Mouse (Mus musculus) cortical plate, adult 2 months (tissue): Measurements from ENCODE around the gene Bin2. TPM values are rescaled to one million over a fixed set of nuclear protein-coding genes. Genes with fewer than 3 reads are reported as not detected.
A peak's percentile ranks its signal among the peaks of the same experiment; 100 is the strongest.

Source experiments
- H3K27ac ChIP-seq: fragments of 200-500 bp; 2 replicates; pipeline ENCODE4 v1.5.1; 2012; ENCODE audit warnings: low read length, control low read depth, inconsistent platforms; ENCODE audit not compliant: insufficient read depth
- H3K4me1 ChIP-seq: fragments of 200-500 bp; 2 replicates; pipeline ENCODE4 v1.6.1; 2011; ENCODE audit warnings: low read length; ENCODE audit not compliant: control insufficient read depth, insufficient read depth
- H3K4me3 ChIP-seq: fragments of 200-500 bp; 2 replicates; pipeline ENCODE4 v1.5.1; 2011; ENCODE audit warnings: mild to moderate bottlenecking, low read length, control low read depth; ENCODE audit not compliant: insufficient read depth
- CTCF ChIP-seq: fragments of 200-500 bp; IDR thresholded peaks from 2 replicates; pipeline ENCODE4 v1.5.1; 2011; ENCODE audit warnings: mild to moderate bottlenecking, control low read depth, low read length; ENCODE audit not compliant: insufficient read depth; ENCODE audit errors: extremely low read depth
- POLR2A ChIP-seq: fragments of 200-500 bp; IDR thresholded peaks from 2 replicates; pipeline ENCODE4 v1.6.1; 2011; ENCODE audit warnings: mild to moderate bottlenecking, low read length, control low read depth; ENCODE audit not compliant: insufficient read depth; ENCODE audit errors: extremely low read depth
- polyA plus RNA-seq: library from polyadenylated mRNA; depleted of rRNA; stranded (reverse); fragments of >200 nt; gene quantifications from 2 replicates; pipeline ENCODE4 v1.2.3, GENCODE M21; 2012

Gene Bin2
- polyA plus RNA-seq, 1 experiment, result 7.6 TPM

GRCm38 (mm10) chr15:100636700-100637501, 32.5 kb downstream of the Bin2 start, which contains the start of gene Smagp:
TSS of gene Smagp (minus strand) at chr15:100636940.
- H3K4me1 ChIP-seq, result peaks cover 2% of the 10 kb centered on the region; the same call in 1 of the 2 replicates
- TF ChIP-seq CTCF (no peak), POLR2A (no peak)
- H3K4me3 ChIP-seq, result peak within 1 kb of the TSS; percentile 30; the same call in 1 of the 2 replicates
- no peak within 1 kb of the TSS; the same call in 1 of the 2 replicates for H3K27ac ChIP-seq

GRCm38 (mm10) chr15:100635851-100636645, 33.3 kb downstream of the Bin2 start:
- Histone ChIP-seq H3K4me1 (peaks cover 2% of the 10 kb centered on the region; the same call in 1 of the 2 replicates), H3K27ac (no peak overlapping the region), H3K4me3 (peak overlapping the region; percentile 29; the same call in 1 of the 2 replicates)
- TF ChIP-seq POLR2A, result no peak
- no peak for TF ChIP-seq CTCF

GRCm38 (mm10) chr15:100635239-100635638, 34.1 kb downstream of the Bin2 start:
- TF ChIP-seq CTCF (no peak), POLR2A (no peak)
- Histone ChIP-seq H3K4me1 (peaks cover 2% of the 10 kb centered on the region; the same call in 1 of the 2 replicates), H3K27ac (no peak overlapping the region), H3K4me3 (no peak overlapping the region)

GRCm38 (mm10) chr15:100633341-100633740, 36.0 kb downstream of the Bin2 start:
- H3K27ac ChIP-seq, result no peak overlapping the region
- peaks cover 2% of the 10 kb centered on the region; the same call in 1 of the 2 replicates for H3K4me1 ChIP-seq
- TF ChIP-seq POLR2A, result no peak
- no peak for TF ChIP-seq CTCF
- no peak overlapping the region for H3K4me3 ChIP-seq

- no peak overlapping the region for H3K27ac ChIP-seq
- H3K4me1 ChIP-seq, result peaks cover 2% of the 10 kb centered on the region; the same call in 1 of the 2 replicates
- no peak overlapping the region for H3K4me3 ChIP-seq
- no peak for TF ChIP-seq CTCF
- no peak for TF ChIP-seq POLR2A
Observed at GRCm38 (mm10) chr15:100632323-100632722, 37.0 kb downstream of the Bin2 start.

GRCm38 (mm10) chr15:100631454-100632170, 37.7 kb downstream of the Bin2 start:
- H3K4me1 ChIP-seq, result no peaks in the 10 kb centered on the region

GRCm38 (mm10) chr15:100630126-100630525, 39.2 kb downstream of the Bin2 start:
- no peak overlapping the region for H3K4me3 ChIP-seq
- H3K27ac ChIP-seq, result no peak overlapping the region
- no peaks in the 10 kb centered on the region for H3K4me1 ChIP-seq
- no peak for TF ChIP-seq CTCF
- no peak for TF ChIP-seq POLR2A

More at GRCm38 (mm10) chr15:100631454-100632170, 37.7 kb downstream of the Bin2 start:
- Histone ChIP-seq H3K27ac (no peak overlapping the region), H3K4me3 (no peak overlapping the region)
- TF ChIP-seq POLR2A (no peak), CTCF (no peak)

- Histone ChIP-seq H3K27ac (no peak overlapping the region), H3K4me3 (no peak overlapping the region), H3K4me1 (no peaks in the 10 kb centered on the region)
- no peak for TF ChIP-seq CTCF
- no peak for TF ChIP-seq POLR2A
Observed at GRCm38 (mm10) chr15:100628797-100629196, 40.6 kb downstream of the Bin2 start.
